Mouse (Mus musculus): Measurements from ENCODE around the gene Prkn. TPM values are rescaled to one million over a fixed set of nuclear protein-coding genes. Genes with fewer than 3 reads are reported as not detected.

Prkn gene
- polyA plus RNA-seq, 1 experiment from 2014 or later = 0.96 TPM

- no peak overlapping the region for H3K27ac ChIP-seq (ENCODE audit: low read depth, low read length)
- no peaks in the 10 kb centered on the region for H3K9me3 ChIP-seq (ENCODE audit: control insufficient read depth)
- no peak for TF ChIP-seq CTCF (IDR thresholded peaks at IDR 0.05; ENCODE audit: low read depth)
- WGBS = 66% methylated on average over 2 of the region's 2 CpGs
- no peak overlapping the region for H3K4me3 ChIP-seq (ENCODE audit: low read depth, low read length)
- no peak overlapping the region for H3K9ac ChIP-seq (ENCODE audit: low read depth, low read length)
- no peaks in the 10 kb centered on the region for H3K4me1 ChIP-seq (replicated peaks; ENCODE audit: control insufficient read depth, insufficient read depth, low read length)
- no peak for ATAC-seq
- H3K4me2 ChIP-seq (replicated peaks; ENCODE audit: low read depth) = no peak overlapping the region
- no peaks in the 10 kb centered on the region for H3K36me3 ChIP-seq (ENCODE audit: control insufficient read depth, insufficient read depth)
- no peaks in the 10 kb centered on the region for H3K27me3 ChIP-seq (replicated peaks; ENCODE audit: control insufficient read depth, insufficient read depth, low read length)
Measured at GRCm38 (mm10) chr17:11728294-11728693, 888.1 kb downstream of the Prkn start.

- Histone ChIP-seq H3K27me3 (replicated peaks; ENCODE audit: control insufficient read depth, insufficient read depth, low read length) (no peaks in the 10 kb centered on the region), H3K9ac (ENCODE audit: low read depth, low read length) (no peak overlapping the region), H3K9me3 (ENCODE audit: control insufficient read depth) (no peaks in the 10 kb centered on the region), H3K4me1 (replicated peaks; ENCODE audit: control insufficient read depth, insufficient read depth, low read length) (no peaks in the 10 kb centered on the region), H3K4me3 (ENCODE audit: low read depth, low read length) (no peak overlapping the region), H3K27ac (ENCODE audit: low read depth, low read length) (no peak overlapping the region), H3K4me2 (replicated peaks; ENCODE audit: low read depth) (no peak overlapping the region), H3K36me3 (ENCODE audit: control insufficient read depth, insufficient read depth) (no peaks in the 10 kb centered on the region)
- ATAC-seq = no peak
- WGBS = 81% methylated on average over 12 of the region's 12 CpGs
- TF ChIP-seq CTCF (IDR thresholded peaks at IDR 0.05; ENCODE audit: low read depth) = no peak
Measured at GRCm38 (mm10) chr17:11730656-11731594, 890.7 kb downstream of the Prkn start.

DNA sequence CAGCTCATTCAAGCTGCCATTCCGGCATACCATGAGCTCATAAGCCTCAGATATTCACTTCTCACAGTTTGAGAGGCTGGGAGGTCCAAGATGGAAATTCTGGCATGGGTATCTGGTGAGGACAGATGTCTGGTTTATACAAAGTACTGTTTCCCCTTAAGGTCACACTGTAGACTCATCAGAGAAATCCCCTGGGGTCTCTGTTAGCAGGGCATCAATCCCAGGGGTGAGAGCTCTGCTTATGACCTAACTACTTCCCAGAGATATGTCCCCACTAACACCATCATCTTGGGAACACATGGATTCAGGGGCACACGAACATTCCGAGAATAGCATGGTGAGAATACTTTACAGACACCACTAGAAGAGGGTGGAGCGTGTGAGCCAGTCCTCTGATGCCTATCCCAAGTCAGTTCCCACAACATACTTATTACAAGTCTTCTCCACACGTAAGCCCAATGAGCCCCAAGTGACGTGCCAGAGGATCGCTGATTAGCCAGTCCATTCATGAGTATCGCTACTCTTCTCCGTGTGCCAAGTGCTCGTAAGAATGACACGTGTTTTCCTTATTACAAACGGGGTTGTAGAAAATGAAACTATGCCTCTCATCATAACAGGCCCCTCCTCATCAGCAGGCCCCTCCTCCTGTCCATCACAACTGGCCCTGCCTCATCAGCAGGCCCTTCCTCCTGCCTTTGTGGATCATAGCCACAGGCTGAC, 895.1 kb downstream of the Prkn start:
- TF ChIP-seq CTCF (IDR thresholded peaks at IDR 0.05; ENCODE audit: low read depth) = no peak
- Histone ChIP-seq H3K27ac (ENCODE audit: low read depth, low read length) (no peak overlapping the region), H3K9me3 (ENCODE audit: control insufficient read depth) (no peaks in the 10 kb centered on the region), H3K9ac (ENCODE audit: low read depth, low read length) (no peak overlapping the region), H3K4me2 (replicated peaks; ENCODE audit: low read depth) (no peak overlapping the region), H3K36me3 (ENCODE audit: control insufficient read depth, insufficient read depth) (no peaks in the 10 kb centered on the region), H3K4me3 (ENCODE audit: low read depth, low read length) (no peak overlapping the region), H3K4me1 (replicated peaks; ENCODE audit: control insufficient read depth, insufficient read depth, low read length) (no peaks in the 10 kb centered on the region), H3K27me3 (replicated peaks; ENCODE audit: control insufficient read depth, insufficient read depth, low read length) (no peaks in the 10 kb centered on the region)
- 81% methylated on average over 12 of the region's 12 CpGs for WGBS
- no peak for ATAC-seq

- no peaks in the 10 kb centered on the region for H3K36me3 ChIP-seq (ENCODE audit: control insufficient read depth, insufficient read depth)
- 68% methylated on average over 3 of the region's 3 CpGs for WGBS
- no peak overlapping the region for H3K27ac ChIP-seq (ENCODE audit: low read depth, low read length)
- no peaks in the 10 kb centered on the region for H3K27me3 ChIP-seq (replicated peaks; ENCODE audit: control insufficient read depth, insufficient read depth, low read length)
- H3K9me3 ChIP-seq (ENCODE audit: control insufficient read depth) = no peaks in the 10 kb centered on the region
- ATAC-seq = no peak
- no peak for TF ChIP-seq CTCF (IDR thresholded peaks at IDR 0.05; ENCODE audit: low read depth)
- H3K9ac ChIP-seq (ENCODE audit: low read depth, low read length) = no peak overlapping the region
- H3K4me2 ChIP-seq (replicated peaks; ENCODE audit: low read depth) = no peak overlapping the region
- H3K4me1 ChIP-seq (replicated peaks; ENCODE audit: control insufficient read depth, insufficient read depth, low read length) = no peaks in the 10 kb centered on the region
- H3K4me3 ChIP-seq (ENCODE audit: low read depth, low read length) = no peak overlapping the region
Measured at GRCm38 (mm10) chr17:11736531-11736930, 896.3 kb downstream of the Prkn start.

DNA sequence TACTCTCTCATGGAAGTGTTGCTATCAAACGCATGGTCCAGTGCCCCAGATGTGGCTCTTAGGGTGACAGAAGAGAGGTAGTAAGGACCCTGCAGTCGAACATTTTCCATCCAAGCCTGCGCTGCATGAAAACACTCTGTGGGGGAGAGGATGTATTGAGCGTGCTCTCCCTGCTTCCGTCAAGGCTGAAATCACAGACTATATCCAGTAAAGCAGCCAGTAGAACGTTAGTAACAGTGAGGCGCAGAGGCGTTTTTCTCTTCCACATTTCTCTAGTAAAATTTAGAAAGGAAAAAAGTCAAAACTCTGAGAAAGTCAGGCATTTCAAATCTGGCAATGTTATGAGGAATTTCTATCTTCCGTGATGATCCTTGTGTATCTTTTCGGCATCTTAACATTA, 897.7 kb downstream of the Prkn start:
- Histone ChIP-seq H3K36me3 (ENCODE audit: control insufficient read depth, insufficient read depth) (no peaks in the 10 kb centered on the region), H3K9ac (ENCODE audit: low read depth, low read length) (no peak overlapping the region), H3K4me1 (replicated peaks; ENCODE audit: control insufficient read depth, insufficient read depth, low read length) (no peaks in the 10 kb centered on the region), H3K27ac (ENCODE audit: low read depth, low read length) (no peak overlapping the region), H3K9me3 (ENCODE audit: control insufficient read depth) (no peaks in the 10 kb centered on the region), H3K27me3 (replicated peaks; ENCODE audit: control insufficient read depth, insufficient read depth, low read length) (no peaks in the 10 kb centered on the region), H3K4me3 (ENCODE audit: low read depth, low read length) (no peak overlapping the region), H3K4me2 (replicated peaks; ENCODE audit: low read depth) (no peak overlapping the region)
- 91% methylated on average over 10 of the region's 10 CpGs for WGBS
- no peak for TF ChIP-seq CTCF (IDR thresholded peaks at IDR 0.05; ENCODE audit: low read depth)
- ATAC-seq = no peak

GRCm38 (mm10) chr17:11740716-11741115, 900.5 kb downstream of the Prkn start:
- ATAC-seq = no peak
- H3K9me3 ChIP-seq (ENCODE audit: control insufficient read depth) = no peaks in the 10 kb centered on the region
- H3K9ac ChIP-seq (ENCODE audit: low read depth, low read length) = no peak overlapping the region
- no peaks in the 10 kb centered on the region for H3K36me3 ChIP-seq (ENCODE audit: control insufficient read depth, insufficient read depth)
- H3K4me2 ChIP-seq (replicated peaks; ENCODE audit: low read depth) = no peak overlapping the region
- no peaks in the 10 kb centered on the region for H3K27me3 ChIP-seq (replicated peaks; ENCODE audit: control insufficient read depth, insufficient read depth, low read length)
- H3K27ac ChIP-seq (ENCODE audit: low read depth, low read length) = no peak overlapping the region
- no peaks in the 10 kb centered on the region for H3K4me1 ChIP-seq (replicated peaks; ENCODE audit: control insufficient read depth, insufficient read depth, low read length)
- TF ChIP-seq CTCF (IDR thresholded peaks at IDR 0.05; ENCODE audit: low read depth) = no peak
- H3K4me3 ChIP-seq (ENCODE audit: low read depth, low read length) = no peak overlapping the region
